Mouse (Mus musculus): ENCODE measurements around the gene Matk. TPM values are rescaled to one million over a fixed set of nuclear protein-coding genes. Genes with fewer than 3 reads are reported as not detected.

The Matk gene
- polyA plus RNA-seq (2012; rRNA removed), result 4.0 and 4.3 TPM in 2 replicates

DNA sequence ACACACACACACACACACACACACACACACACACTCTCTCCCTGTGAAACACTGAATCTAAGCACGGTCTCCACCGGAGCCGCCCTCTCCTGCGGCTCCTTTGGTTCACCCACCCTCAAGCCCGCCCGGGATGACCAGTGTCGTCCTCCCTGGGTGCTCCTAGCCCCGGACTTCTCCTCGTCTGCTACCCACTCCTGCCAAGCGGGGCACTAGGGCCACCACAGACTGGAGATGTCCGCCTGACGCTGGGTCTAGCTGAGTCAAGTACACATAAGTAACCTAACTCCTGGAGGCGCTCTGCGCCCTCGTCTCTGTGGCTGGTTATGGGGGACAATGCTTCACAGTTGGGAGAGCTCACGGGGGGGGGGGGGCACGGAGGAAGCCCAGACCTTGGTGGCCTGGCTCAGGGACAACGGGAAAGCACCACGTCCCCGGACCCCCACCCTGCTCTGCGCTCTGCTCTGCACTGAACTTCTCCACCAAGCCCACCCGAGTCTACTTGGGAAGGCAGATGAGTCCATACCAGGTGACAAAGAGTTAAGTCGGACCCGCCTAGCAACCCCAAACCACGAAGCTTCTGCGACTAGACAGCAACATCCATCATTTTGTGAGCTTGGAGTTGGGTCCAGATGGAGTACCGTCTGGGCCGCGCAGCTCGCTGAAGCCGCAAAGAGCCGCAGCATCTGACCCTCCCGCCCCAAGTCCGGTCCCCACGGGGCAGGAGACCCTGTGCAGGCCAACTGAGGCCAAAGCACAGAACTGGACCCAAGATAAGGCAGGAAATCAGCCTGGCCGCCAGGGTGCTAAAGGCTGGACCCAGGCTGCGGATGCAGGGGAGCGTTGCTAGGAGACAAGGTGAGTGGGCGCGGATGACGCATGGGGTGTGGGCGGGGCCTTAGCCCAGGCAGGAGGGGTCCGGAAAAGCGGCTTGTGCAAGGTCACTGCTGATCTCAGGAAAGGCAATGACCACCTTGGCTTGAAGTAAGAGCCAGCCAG lies at the start of gene Matk:
Gene Matk, plus strand, starts transcription at position 512 of the 996 bp plus-strand sequence.

DNA sequence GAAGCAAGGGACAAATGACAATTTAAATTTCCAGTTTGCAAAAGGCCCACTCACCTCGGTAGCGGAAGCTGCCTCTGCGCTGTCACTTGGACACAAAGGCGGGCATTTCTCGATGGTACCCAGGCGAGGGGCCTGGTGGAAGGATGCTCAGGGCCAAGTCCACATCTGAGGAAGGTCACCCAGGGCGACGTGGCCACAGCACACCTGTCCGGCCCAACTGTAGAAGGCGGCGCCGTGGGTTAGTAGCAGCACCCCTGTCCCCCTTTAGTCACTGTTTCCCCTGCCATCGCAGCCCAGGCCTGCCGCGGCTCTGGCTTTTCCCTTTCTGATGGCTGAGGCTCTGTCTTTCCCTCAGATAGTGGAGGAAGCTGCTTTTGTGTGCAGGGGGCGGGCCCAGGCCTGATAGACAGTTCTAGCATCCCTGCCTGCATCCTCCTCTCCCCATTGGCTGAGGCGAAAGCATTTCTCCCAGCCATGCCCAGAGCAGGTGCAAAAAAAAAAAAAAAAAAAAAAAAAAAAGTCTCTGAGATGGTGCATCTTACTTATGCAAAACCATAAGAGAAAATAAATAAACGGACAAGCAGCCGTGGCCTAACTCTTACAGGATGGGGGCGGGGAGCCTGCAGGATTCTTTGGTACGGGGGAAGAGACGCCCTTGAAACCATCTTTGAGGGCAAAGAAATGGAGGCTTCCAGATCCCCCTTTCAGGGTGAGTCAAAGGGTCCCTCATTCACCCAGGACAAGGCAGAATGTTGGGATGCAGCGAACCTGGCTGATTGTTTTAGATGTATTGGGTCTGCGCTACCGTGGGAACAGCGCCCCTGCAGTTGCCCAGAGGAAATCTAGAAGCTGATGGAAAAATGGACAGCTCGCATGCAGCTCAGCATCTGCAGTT lies 22.1 kb upstream of the Matk start, which contains the start of gene Atcay:
Gene Atcay, minus strand, starts transcription at position 396 of the 895 bp plus-strand sequence.

DNA sequence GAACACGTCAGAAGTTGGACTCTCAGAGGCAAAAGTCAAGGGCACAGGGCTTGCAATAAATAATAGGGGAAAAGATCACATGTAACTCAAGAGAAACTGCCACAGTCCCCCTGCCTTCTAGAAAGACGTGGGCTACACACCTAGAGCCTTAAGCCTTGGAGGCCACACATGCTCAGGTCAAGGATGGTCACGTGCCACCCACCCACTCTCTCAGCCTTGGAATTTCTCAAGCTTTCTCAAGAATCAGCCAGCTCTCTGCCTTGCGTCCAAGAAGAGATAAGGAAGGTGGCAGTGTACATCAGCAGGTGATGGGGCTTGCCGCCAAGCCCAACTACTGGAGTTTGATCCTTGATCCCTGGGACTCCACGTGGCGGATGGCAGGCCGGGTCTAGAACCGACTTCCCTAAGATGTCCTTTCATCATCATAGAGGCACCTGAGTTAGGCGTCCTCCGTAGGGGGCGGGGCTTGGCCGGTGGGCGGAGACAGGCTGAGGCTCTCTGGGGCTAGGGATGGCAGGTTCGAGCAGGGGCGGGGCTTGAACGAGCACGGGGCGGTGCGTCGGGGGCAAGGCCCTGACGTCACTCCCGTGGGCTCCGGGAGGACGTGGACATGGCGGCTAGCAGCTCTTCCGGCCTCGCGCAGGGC lies 20.0 kb upstream of the Matk start, which contains the start of gene Zfr2:
Gene Zfr2, plus strand, starts transcription at position 576 of the 646 bp plus-strand sequence.

DNA sequence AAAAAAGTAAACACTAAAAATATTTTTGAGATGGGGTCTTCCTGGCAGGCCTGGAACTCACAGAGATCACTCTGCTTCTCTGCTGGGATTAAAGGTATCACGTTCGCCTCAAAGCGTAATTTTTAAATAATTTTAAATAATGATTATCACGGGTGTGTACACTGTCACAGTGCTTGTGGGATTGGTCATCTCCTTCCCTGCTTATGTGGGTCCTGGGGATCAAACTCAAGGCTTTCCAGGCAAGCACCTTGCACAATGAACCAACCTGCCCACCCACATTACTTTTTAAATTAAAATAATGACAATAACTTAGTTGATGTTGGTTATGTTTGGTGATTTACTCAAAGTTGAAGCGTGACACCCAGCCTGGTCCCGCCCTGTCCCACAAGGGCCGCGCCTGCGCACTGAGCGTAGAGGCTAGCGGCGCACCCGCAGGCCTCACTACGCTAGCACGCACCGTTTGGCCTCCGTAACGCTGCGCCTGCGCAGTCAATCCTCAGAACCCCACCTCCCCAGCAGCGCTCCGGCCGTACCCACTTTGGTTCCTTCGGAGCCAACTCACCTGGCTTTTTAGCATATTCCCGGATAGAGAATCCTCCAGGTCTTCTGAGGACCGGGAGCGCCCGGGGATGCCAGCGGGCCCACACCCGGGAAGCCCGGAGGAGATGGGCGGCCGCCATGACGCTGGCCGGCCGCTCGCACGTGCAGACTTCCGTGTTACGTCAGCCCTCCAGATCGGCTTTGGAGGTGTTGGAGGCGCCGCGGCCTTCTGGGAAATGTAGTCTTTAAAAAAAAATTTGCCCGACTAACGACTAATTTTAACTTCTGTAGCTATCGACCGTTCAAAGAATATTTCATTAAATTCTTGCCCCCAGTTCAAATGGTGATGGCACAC lies 13.7 kb downstream of the Matk start, which contains the start of the genes Mrpl54 and Apba3:
Gene Mrpl54, minus strand, starts transcription at position 724 of the 895 bp plus-strand sequence.
Gene Apba3, plus strand, starts transcription at position 750 of the 895 bp plus-strand sequence.

DNA sequence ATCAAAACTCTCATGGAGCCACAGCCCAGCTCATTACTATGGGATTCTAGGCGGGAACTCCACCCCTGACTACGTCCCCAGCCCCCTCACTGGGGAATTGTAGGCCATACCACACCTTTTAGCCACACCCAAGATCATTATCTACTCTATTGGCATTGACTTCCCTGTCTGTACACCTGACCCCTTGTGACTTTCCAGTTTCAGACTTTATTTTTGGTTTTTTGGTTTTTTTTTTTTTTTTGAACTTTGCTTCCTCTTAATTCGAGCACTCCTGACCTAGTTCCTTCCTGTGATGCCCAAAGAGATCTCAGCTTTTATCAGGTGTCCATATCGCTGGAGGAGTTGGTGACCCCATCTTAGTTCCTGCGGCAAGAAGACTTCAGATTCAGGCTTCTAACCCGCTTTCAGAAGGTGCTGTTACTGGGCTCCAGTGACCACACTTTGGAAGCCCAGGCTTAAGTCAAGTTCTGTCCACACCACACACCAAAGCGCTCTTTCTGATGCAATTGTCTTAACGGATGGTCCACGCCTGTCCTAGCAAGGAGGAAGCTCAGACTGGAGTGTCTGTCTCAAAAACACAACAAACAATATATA lies 38.9 kb downstream of the Matk start, which contains the start of gene Tjp3:
Gene Tjp3, minus strand, starts transcription at position 71 of the 594 bp plus-strand sequence.

DNA sequence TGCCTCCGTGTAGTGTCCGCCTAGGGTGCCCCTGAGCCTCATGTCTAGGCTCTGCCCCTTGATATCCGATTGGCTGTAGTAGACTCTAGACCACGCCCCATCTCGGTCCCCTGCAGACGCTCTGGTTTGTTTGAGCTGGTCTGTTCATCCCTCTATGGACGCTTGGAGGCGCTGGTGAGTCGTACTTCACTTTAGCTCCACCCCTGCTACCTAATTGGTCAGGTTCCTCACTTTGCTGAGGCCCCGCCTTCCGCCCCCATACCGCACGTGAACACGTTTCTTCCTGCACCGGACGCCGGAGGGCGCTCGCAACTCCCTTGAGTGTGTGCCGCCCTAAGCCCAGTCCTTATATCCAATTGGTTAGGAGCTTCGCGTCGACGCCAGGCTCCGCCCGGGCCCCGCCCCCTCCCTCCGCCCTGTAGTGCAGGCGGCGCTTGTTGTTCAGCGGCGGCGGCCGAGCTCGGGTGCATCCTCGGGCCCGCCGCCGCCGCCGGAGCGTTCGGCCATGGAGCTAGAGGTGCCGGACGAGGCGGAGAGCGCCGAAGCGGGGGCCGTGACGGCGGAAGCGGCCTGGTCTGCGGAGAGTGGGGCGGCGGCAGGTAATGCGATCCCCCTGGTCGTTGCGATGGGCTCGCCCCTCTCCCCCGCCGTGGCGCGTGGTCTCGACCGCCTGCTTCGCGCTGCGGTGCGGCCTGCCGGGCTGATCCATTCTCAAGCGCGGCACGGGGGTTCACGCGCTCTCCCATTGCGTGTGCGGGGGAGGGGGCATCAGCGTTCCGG lies 40.0 kb downstream of the Matk start, which contains the start of gene Pip5k1c:
Gene Pip5k1c, plus strand, starts transcription at position 410 of the 780 bp plus-strand sequence.

Other genes with a start within 250 kb of the Matk start
- gene Gng7, start 238.0 kb upstream of the Matk start, polyA plus RNA-seq (2012; rRNA removed), result 3.4 and 5.5 TPM in 2 replicates
- gene Diras1, start 227.3 kb upstream of the Matk start, polyA plus RNA-seq (2012; rRNA removed), result 5.8 and 6.1 TPM in 2 replicates
- gene Slc39a3, start 215.5 kb upstream of the Matk start, polyA plus RNA-seq (2012; rRNA removed), result 26.5 and 35.6 TPM in 2 replicates
- 168 and 193 TPM in 2 replicates for gene Sgta, start 192.8 kb upstream of the Matk start, polyA plus RNA-seq (2012; rRNA removed)
- 62.7 and 69.0 TPM in 2 replicates for gene Thop1, start 182.9 kb upstream of the Matk start, polyA plus RNA-seq (2012; rRNA removed)
- 0.52 and 0.73 TPM in 2 replicates for gene Creb3l3, start 154.1 kb upstream of the Matk start, polyA plus RNA-seq (2012; rRNA removed)
- gene Map2k2, start 147.0 kb upstream of the Matk start, polyA plus RNA-seq (2012; rRNA removed), result 167 and 173 TPM in 2 replicates
- 12.7 and 17.8 TPM in 2 replicates for gene Zbtb7a, start 117.7 kb upstream of the Matk start, polyA plus RNA-seq (2012; rRNA removed)
- gene Pias4, start 85.0 kb upstream of the Matk start, polyA plus RNA-seq (2012; rRNA removed), result 39.5 and 41.3 TPM in 2 replicates
- 1,158 and 1,360 TPM in 2 replicates for gene Eef2, start 76.3 kb upstream of the Matk start, polyA plus RNA-seq (2012; rRNA removed)
- 63.2 and 71.7 TPM in 2 replicates for gene Dapk3, start 69.9 kb upstream of the Matk start, polyA plus RNA-seq (2012; rRNA removed)
- not detected in 2 replicates for gene 4930442H23Rik, start 69.1 kb upstream of the Matk start, polyA plus RNA-seq (2012; rRNA removed)
- gene Nmrk2, start 50.9 kb upstream of the Matk start, polyA plus RNA-seq (2012; rRNA removed), result 0.02 and 0.04 TPM in 2 replicates
- 25.0 and 36.7 TPM in 2 replicates for gene Atcay, start 22.1 kb upstream of the Matk start, polyA plus RNA-seq (2012; rRNA removed)
- 16.3 and 16.6 TPM in 2 replicates for gene Zfr2, start 19.8 kb upstream of the Matk start, polyA plus RNA-seq (2012; rRNA removed)
- 91.5 and 109 TPM in 2 replicates for gene Mrpl54, start 14.0 kb downstream of the Matk start, polyA plus RNA-seq (2012; rRNA removed)
- gene Apba3, start 14.0 kb downstream of the Matk start, polyA plus RNA-seq (2012; rRNA removed), result 25.6 and 44.9 TPM in 2 replicates
- gene Tjp3, start 38.6 kb downstream of the Matk start, polyA plus RNA-seq (2012; rRNA removed), result 2.6 and 4.2 TPM in 2 replicates
- 84.4 and 91.7 TPM in 2 replicates for gene Pip5k1c, start 40.0 kb downstream of the Matk start, polyA plus RNA-seq (2012; rRNA removed)
- gene Cactin, start 68.2 kb downstream of the Matk start, polyA plus RNA-seq (2012; rRNA removed), result 50.3 and 63.1 TPM in 2 replicates
- 2.4 and 3.1 TPM in 2 replicates for gene Tbxa2r, start 75.8 kb downstream of the Matk start, polyA plus RNA-seq (2012; rRNA removed)
- 0.04 and 0.06 TPM in 2 replicates for gene Gipc3, start 90.3 kb downstream of the Matk start, polyA plus RNA-seq (2012; rRNA removed)
- 116 and 139 TPM in 2 replicates for gene Hmg20b, start 97.5 kb downstream of the Matk start, polyA plus RNA-seq (2012; rRNA removed)
- 8.6 and 9.0 TPM in 2 replicates for gene Mfsd12, start 104.6 kb downstream of the Matk start, polyA plus RNA-seq (2012; rRNA removed)
- gene 4930404N11Rik, start 112.9 kb downstream of the Matk start, polyA plus RNA-seq (2012; rRNA removed), result 0.28 and 0.31 TPM in 2 replicates
- gene Fzr1, start 125.6 kb downstream of the Matk start, polyA plus RNA-seq (2012; rRNA removed), result 91.8 and 113 TPM in 2 replicates
- gene Dohh, start 131.5 kb downstream of the Matk start, polyA plus RNA-seq (2012; rRNA removed), result 56.2 and 57.9 TPM in 2 replicates
- 3.9 and 4.3 TPM in 2 replicates for gene Gm48551, start 131.5 kb downstream of the Matk start, polyA plus RNA-seq (2012; rRNA removed)
- gene Gm48552, start 136.1 kb downstream of the Matk start, polyA plus RNA-seq (2012; rRNA removed), result 5.2 and 8.2 TPM in 2 replicates
- gene Smim24, start 140.1 kb downstream of the Matk start, polyA plus RNA-seq (2012; rRNA removed), result 3.7 and 5.0 TPM in 2 replicates
- gene Nfic, start 202.7 kb downstream of the Matk start, polyA plus RNA-seq (2012; rRNA removed), result 7.8 and 12.5 TPM in 2 replicates
- 45.0 and 50.2 TPM in 2 replicates for gene Celf5, start 229.8 kb downstream of the Matk start, polyA plus RNA-seq (2012; rRNA removed)
- 129 and 153 TPM in 2 replicates for gene Ncln, start 243.5 kb downstream of the Matk start, polyA plus RNA-seq (2012; rRNA removed)
- gene S1pr4, start 247.2 kb downstream of the Matk start, polyA plus RNA-seq (2012; rRNA removed), result 0.42 and 0.56 TPM in 2 replicates